Mouse (Mus musculus) erythroblast, embryonic 14.5 days (primary cell): ENCODE measurements around the gene Zfp64.

Experiments
- GATA1 ChIP-seq: IDR thresholded peaks from 2 replicates; pipeline ENCODE4 v1.6.1; 2012; ENCODE audit warnings: low read length, inconsistent platforms, mixed read lengths
- TAL1 ChIP-seq: IDR thresholded peaks from 3 replicates; pipeline ENCODE4 v1.6.1; 2012; ENCODE audit warnings: low read length, inconsistent platforms, mixed read lengths

DNA sequence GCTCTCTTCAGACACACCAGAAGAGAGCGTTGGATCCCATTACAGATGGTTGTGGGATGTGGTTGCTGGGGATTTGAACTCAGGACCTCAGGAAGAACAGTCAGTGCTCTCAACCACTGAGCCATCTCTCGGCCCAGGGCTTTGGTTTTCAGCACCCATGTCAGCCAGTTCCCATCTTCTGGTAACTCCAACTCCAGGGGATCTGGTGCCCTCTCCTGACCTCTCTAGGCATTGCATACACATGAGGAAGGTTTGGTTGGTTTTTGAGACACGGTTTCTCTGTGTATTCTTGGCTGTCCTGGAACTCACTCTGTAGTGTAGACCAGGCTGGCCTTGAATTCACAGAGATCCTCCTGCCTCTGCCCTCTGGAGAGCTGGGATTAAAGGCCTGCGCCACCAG is 77.2 kb downstream of the Zfp64 start:
- TF ChIP-seq GATA1 (no peak), TAL1 (no peak)
